Mouse (Mus musculus): ENCODE results near the gene Spaca6.

DNA sequence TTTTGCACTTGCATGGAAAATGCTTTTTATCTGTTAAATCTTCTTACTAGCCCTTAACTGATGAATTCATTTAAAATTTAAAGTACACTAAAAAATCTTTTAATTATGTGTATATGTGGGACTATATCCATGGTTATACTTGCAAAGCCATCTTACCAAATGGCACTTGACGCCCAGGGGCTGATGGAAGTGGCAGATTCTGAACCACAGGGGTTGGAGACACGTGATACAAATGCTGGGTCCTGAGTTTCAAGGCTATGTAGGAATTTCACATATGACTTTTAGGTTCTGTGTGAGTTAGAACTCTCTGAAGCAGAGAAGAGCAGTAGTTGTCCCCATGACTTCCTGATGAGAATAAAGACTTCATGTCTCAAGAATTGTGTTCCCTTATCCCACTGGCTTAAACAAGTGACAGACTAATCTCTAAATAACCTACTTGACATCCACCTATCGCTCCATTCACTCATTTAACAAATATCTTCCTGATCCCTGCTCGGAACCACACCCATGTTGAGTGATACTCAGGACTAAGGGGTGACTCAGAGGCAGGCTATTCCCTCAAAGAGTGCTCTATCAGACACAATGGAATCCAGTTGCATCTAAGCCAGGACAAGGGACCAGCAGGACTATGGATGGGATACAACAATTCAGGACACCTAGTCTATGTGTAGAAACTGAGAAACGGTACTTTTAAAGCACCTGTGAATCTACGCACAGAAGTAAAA lies 3.2 kb upstream of the Spaca6 start:
- no peak for TF ChIP-seq CTCF (IDR thresholded peaks at IDR 0.05; ENCODE audit: low read depth, low read length)
- TF ChIP-seq POLR2A (IDR thresholded peaks at IDR 0.05; ENCODE audit: borderline replicate concordance, low read depth, low read length): no peak

All from bone marrow macrophage, adult 2 months (primary cell).